Mouse (Mus musculus) C2C12 (cell line): ENCODE data around the gene Gm8369.
"Not testable (repeated sequence)": the region's sequence is repeated elsewhere in the genome, so short reads cannot be mapped to it uniquely, and the experiment has no call there.

Source experiments
- CTCF ChIP-seq: IDR thresholded peaks from one replicate; pipeline ENCODE4 v1.5.1; 2011; ENCODE audit not compliant: control insufficient read depth, insufficient read depth, insufficient read length
- MAX ChIP-seq: IDR thresholded peaks from one replicate; pipeline ENCODE4 v1.6.1; 2011; ENCODE audit warnings: mild to moderate bottlenecking, control low read depth
- MYOD1 ChIP-seq: IDR thresholded peaks from one replicate; pipeline ENCODE4 v1.6.1; 2011; ENCODE audit warnings: low read depth; ENCODE audit not compliant: control insufficient read depth, insufficient read length
- MYOG ChIP-seq: IDR thresholded peaks from one replicate; pipeline ENCODE4 v1.6.1; 2011; ENCODE audit not compliant: control insufficient read depth, insufficient read length; ENCODE audit errors: extremely low read depth
- USF1 ChIP-seq: IDR thresholded peaks from one replicate; pipeline ENCODE4 v1.6.1; 2011; ENCODE audit warnings: low read depth, mild to moderate bottlenecking, control low read depth, moderate library complexity

GRCm38 (mm10) chr19:11518356-11518755 lies 32.6 kb downstream of the Gm8369 start:
- TF ChIP-seq CTCF, MYOD1, USF1, MYOG, MAX: not testable (repeated sequence)
